ENCODE assay signal across 8 mouse cellular contexts in the genomic region with DNA sequence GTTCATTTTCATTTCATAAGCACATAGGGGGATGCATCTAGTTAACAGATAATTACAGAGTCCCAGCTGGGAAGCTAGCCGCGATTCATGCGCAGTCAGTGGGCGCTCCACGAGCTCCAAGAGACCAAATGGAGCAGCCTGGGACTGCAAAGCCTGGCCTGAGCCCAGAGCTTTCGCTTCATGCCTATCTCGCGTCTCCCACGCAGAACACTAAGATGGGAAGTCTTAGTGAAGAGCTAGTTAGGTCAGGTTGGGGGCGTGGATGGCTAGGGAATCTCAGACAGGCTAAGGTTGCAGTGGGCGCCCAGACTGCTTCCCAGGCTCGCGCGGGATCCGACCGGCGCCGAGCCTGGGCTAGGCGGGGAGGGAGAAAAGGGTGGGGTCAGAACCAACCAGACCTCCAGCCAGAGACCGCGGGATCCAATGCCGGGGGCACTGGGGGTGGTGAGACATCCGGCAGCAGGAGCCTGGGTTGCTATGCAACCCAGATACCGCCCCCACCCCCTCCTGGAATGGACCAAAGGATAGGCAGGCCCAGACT. TPM values are rescaled to one million over a fixed set of nuclear protein-coding genes. Genes with fewer than 3 reads are reported as not detected.
A peak's percentile ranks its signal among the peaks of the same experiment; 100 is the strongest.
DNase-seq lines count a peak whose midpoint lies in the region; ATAC-seq and TF ChIP-seq lines count a peak whose summit lies in the region.

No protein-coding gene starts in this region.

- H3K9ac ChIP-seq in ES-Bruce4 (ENCODE audit: low read depth, poor library complexity, severe bottlenecking): no peak overlapping the region
- H3K9ac ChIP-seq in forebrain, embryonic 16.5 days (replicated peaks; ENCODE audit: low read depth, low read length): peak overlapping the region; percentile 73

- peak; percentile 78 for ATAC-seq in forebrain, embryonic 16.5 days

- no peaks in the 10 kb centered on the region for H3K9me3 ChIP-seq in ES-Bruce4 (replicated peaks; ENCODE audit: control insufficient read depth, insufficient read depth, low read length, poor library complexity, severe bottlenecking)
- H3K9me3 ChIP-seq in forebrain, embryonic 16.5 days (ENCODE audit: control insufficient read depth, low read length): no peaks in the 10 kb centered on the region
- no peaks in the 10 kb centered on the region for H3K9me3 ChIP-seq in hindbrain, embryonic 10.5 days

- 0 out of 2 replicates have a peak, but pooled peaks have one; percentile 23 for TF ChIP-seq EP300 in ES-Bruce4 (IDR thresholded peaks at IDR 0.05; ENCODE audit: insufficient read depth, low read depth, low read length)

- 1% methylated on average over 22 of the region's 24 CpGs for WGBS in forebrain, embryonic 16.5 days
- under 1% methylated on average over 22 of the region's 24 CpGs for WGBS in hindbrain, embryonic 10.5 days

- no peak for TF ChIP-seq CTCF in ES-Bruce4 (IDR thresholded peaks at IDR 0.05; ENCODE audit: low read depth, low read length)

- H3K27me3 ChIP-seq in ES-Bruce4 (ENCODE audit: control insufficient read depth, insufficient read depth, low read length, poor library complexity, severe bottlenecking): peaks cover 13% of the 10 kb centered on the region
- H3K27me3 ChIP-seq in forebrain, embryonic 16.5 days (replicated peaks; ENCODE audit: control insufficient read depth, insufficient read depth, low read length): no peaks in the 10 kb centered on the region
- peaks cover 7% of the 10 kb centered on the region; the same call in 1 of the 2 replicates for H3K27me3 ChIP-seq in hindbrain, embryonic 10.5 days (ENCODE audit: insufficient read depth, poor library complexity, severe bottlenecking)

- peak overlapping the region; percentile 89 for H3K4me2 ChIP-seq in forebrain, embryonic 16.5 days (ENCODE audit: low read length)

- DNase-seq in adrenal gland, adult 8-10 months: peak; percentile 20
- DNase-seq in hindbrain, embryonic 10.5 days (ENCODE audit: low spot score): peak; percentile 78
- DNase-seq in left cerebral cortex, adult 18-20 months (ENCODE audit: low spot score in 2 of 2): peak; percentile 52 to 75
- peak; percentile 61 for DNase-seq in lung, postnatal 36 days
- DNase-seq in right cerebral cortex, postnatal 25 days: peak; percentile 72
- no peak for DNase-seq in ovary, postnatal 14 days (ENCODE audit: low spot score)

- TF ChIP-seq POLR2A in ES-Bruce4 (IDR thresholded peaks at IDR 0.05; ENCODE audit: insufficient read depth, low read length): no peak

- H3K4me1 ChIP-seq in ES-Bruce4 (ENCODE audit: control insufficient read depth, insufficient read depth, low read length): no peaks in the 10 kb centered on the region
- peaks cover 48% of the 10 kb centered on the region for H3K4me1 ChIP-seq in forebrain, embryonic 16.5 days (replicated peaks; ENCODE audit: control insufficient read depth, insufficient read depth, low read length)
- H3K4me1 ChIP-seq in hindbrain, embryonic 10.5 days (replicated peaks): peaks cover 70% of the 10 kb centered on the region

- no peaks in the 10 kb centered on the region for H3K36me3 ChIP-seq in ES-Bruce4 (ENCODE audit: control insufficient read depth, insufficient read depth, low read length, poor library complexity, severe bottlenecking)
- no peaks in the 10 kb centered on the region for H3K36me3 ChIP-seq in forebrain, embryonic 16.5 days (ENCODE audit: control insufficient read depth, insufficient read depth)
- H3K36me3 ChIP-seq in hindbrain, embryonic 10.5 days: peaks cover 17% of the 10 kb centered on the region

- H3K4me3 ChIP-seq in ES-Bruce4 (ENCODE audit: low read depth, low read length): peak overlapping the region; percentile 38
- peak overlapping the region; percentile 68 for H3K4me3 ChIP-seq in forebrain, embryonic 16.5 days (replicated peaks; ENCODE audit: low read length)
- peak overlapping the region; percentile 91 for H3K4me3 ChIP-seq in hindbrain, embryonic 10.5 days

- H3K27ac ChIP-seq in ES-Bruce4 (ENCODE audit: insufficient read depth, low read length): no peak overlapping the region
- H3K27ac ChIP-seq in forebrain, embryonic 16.5 days (ENCODE audit: low read length): peak overlapping the region; percentile 86
- H3K27ac ChIP-seq in hindbrain, embryonic 10.5 days: peak overlapping the region; percentile 98

RNA-seq across cellular contexts. Expression of gene Cxcr4, which starts 0.9 kb away (rescaled TPM):
- polyA plus RNA-seq in ES-Bruce4 (2011; ENCODE audit: insufficient read depth, insufficient read length, low read depth, missing spikeins): 3.2 and 3.9 TPM in 2 replicates
- 10 to 100 TPM; 14.8 to 66.9 (median 40.0) TPM for total RNA-seq in adrenal gland, adult 8-10 months (2022)
- 11.3 and 14.4 TPM in 2 replicates for polyA plus RNA-seq in forebrain, embryonic 16.5 days (2015; fragmentation: Nextera tagmentation; extraction: Ambion mirVana)
- polyA plus RNA-seq in hindbrain, embryonic 10.5 days (2016; fragmentation: Nextera tagmentation; extraction: Ambion mirVana): 18.5 and 19.0 TPM in 2 replicates
- 1 to 10 TPM; 1.5 to 1.7 TPM for total RNA-seq in left cerebral cortex, adult 18-20 months (2021)

Comparison
In these comparisons a context has a peak if more than half of its experiments do, and no peak if none do; other contexts are left out.
1. H3K4me3 ChIP-seq: peak in every context shown above with its lines; median percentile 91 in hindbrain, embryonic 10.5 days; 68 in forebrain, embryonic 16.5 days; 38 in ES-Bruce4.